Mouse (Mus musculus): Measurements from ENCODE around the gene Slc51b.

DNA sequence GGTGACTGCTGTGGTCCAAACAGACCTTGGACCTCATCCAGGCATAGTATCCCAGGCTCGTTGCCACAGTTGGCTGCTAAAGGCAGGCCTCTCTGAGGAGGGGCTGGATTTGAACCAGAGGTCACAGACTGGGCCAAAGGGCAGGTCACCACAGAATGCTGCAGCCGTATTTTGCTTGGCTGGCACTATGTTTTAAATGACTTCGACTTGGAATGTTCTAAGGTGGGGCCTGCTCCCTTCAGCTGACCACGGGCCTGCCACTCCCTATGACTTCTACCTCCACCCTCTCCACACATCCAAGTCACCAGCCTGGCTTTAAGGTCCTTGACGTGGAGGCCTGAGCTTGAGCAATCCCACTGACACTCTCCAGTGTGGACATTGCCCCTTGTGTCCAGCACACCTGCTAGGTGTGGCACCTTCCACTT is 13.9 kb downstream of the Slc51b start:
- TF ChIP-seq CTCF (IDR thresholded peaks at IDR 0.05; ENCODE audit: control insufficient read depth, insufficient read depth, insufficient read length) (no peak), MYOD1 (IDR thresholded peaks at IDR 0.05; ENCODE audit: control insufficient read depth, insufficient read length, low read depth) (no peak)
